Mouse (Mus musculus): ENCODE measurements at regions not wholly inside any gene's neighbourhood (a gene's known extent, or its start where the extent isn't known, plus 50 kb on each side); places are given as distances from the start of the nearest gene placed in this dataset.

DNA sequence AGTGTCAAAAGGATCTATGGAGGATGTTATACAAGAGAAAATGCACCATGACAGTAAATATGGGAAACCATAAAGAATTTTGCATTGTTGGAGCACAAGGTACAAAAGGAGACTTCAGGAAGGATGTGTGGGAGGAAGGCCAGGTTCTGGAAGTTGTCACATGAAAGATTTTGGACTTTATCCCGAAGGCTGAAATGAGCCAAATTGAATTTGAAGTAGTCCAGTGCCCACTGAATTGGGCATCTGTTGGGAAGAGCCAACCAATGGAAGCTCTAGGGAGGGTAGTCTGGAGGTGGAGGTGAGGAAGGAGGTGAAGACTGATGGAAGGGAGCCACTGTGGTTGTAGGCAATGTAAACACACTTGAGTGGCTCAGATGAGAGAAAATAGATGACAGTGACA lies 1445.6 kb downstream of the Gsdmc2 start:
- TF ChIP-seq CTCF (IDR thresholded peaks at IDR 0.05; ENCODE audit: borderline replicate concordance, insufficient read depth, low read depth, low read length), result no peak
- no peak for TF ChIP-seq POLR2A (IDR thresholded peaks at IDR 0.05; ENCODE audit: borderline replicate concordance, insufficient read depth, low read length)

Data from cerebellum, adult 2 months (tissue).